Mouse (Mus musculus): ENCODE data around the gene Fam189a1.

DNA sequence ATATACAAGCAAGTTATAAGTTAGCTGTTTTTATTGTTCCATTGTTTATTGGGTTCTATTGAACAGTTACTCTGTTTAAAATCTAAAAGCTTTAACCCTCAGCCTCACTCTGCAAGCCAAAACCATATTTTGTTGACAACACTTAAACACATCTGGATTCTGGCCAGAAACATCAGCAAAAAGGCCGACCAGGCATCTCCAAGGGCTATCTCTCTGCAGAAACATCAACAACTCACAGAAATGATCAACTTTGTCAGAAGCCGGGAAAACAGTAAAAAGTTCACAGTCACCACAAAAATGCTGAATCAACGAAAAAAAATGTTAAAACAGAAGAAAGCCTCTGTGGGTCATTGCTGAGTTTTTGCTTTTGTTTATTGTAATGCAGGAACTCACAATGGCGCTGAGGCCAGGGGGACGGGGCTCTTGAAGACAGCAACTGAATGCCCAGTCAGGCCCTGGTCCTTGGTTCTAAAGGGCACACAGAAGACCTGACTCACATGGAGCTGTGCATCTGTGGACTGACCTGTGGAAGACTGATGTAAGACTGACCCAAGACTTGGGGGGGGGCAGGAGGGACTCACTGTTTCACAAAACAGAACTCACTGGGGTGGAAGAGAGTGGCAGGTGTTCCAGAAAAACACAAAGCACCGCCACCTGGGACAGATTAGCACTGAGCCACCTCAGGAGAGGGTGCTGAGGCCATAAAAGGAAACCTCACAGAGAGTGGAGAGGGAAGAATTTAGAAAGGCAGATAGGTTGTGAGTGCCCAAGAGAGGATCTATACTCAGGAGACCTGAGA lies 74.2 kb downstream of the Fam189a1 start:
- TF ChIP-seq CTCF (IDR thresholded peaks at IDR 0.05; ENCODE audit: low read depth, low read length) (no peak), POLR2A (IDR thresholded peaks at IDR 0.05; ENCODE audit: insufficient read depth, low read length) (no peak), EP300 (IDR thresholded peaks at IDR 0.05; ENCODE audit: insufficient read depth, low read depth, low read length) (no peak)

Data from ES-Bruce4 (cell line).